Mouse (Mus musculus): ENCODE measurements around the gene Tmem115.
"Not testable (repeated sequence)": the region's sequence is repeated elsewhere in the genome, so short reads cannot be mapped to it uniquely, and the experiment has no call there.

Gene Tmem115

GRCm38 (mm10) chr9:107573774-107574173 lies 40.0 kb downstream of the Tmem115 start:
- not testable (repeated sequence) for DNase-seq

GRCm38 (mm10) chr9:107575579-107576356 lies 42.0 kb downstream of the Tmem115 start:
- DNase-seq = no peak

GRCm38 (mm10) chr9:107576357-107577107 lies 42.8 kb downstream of the Tmem115 start, which contains the start of gene Hyal1:
Hyal1 (plus strand) TSS chr9:107576927.
- DNase-seq = peak; percentile 68

- DNase-seq = no peak
These were observed 44.1 kb downstream of the Tmem115 start for GRCm38 (mm10) chr9:107577871-107578270.

GRCm38 (mm10) chr9:107578587-107578986 lies 44.8 kb downstream of the Tmem115 start, which contains the start of gene Naa80:
Naa80 (plus strand) TSS chr9:107578887.
- no peak for DNase-seq

- no peak for DNase-seq
These were observed 45.5 kb downstream of the Tmem115 start for GRCm38 (mm10) chr9:107579023-107579900.

- peak; percentile 75 for DNase-seq
These were observed 47.0 kb downstream of the Tmem115 start, which contains the start of gene Hyal3 for GRCm38 (mm10) chr9:107580501-107581317. Hyal3 (plus strand) TSS chr9:107580818.

- DNase-seq = no peak
These were observed 47.8 kb downstream of the Tmem115 start for GRCm38 (mm10) chr9:107581584-107581983.

- DNase-seq = no peak
These were observed 48.8 kb downstream of the Tmem115 start for GRCm38 (mm10) chr9:107582509-107583062.

GRCm38 (mm10) chr9:107583174-107583573 lies 49.4 kb downstream of the Tmem115 start:
- DNase-seq = no peak

GRCm38 (mm10) chr9:107586504-107586903 lies 52.8 kb downstream of the Tmem115 start:
- DNase-seq = no peak

- peak; percentile 91 for DNase-seq
These were observed 53.5 kb downstream of the Tmem115 start, which contains the start of gene Ifrd2 for GRCm38 (mm10) chr9:107586974-107587832. Ifrd2 (plus strand) TSS chr9:107587642.

- DNase-seq = peak; percentile 42
These were observed 54.3 kb downstream of the Tmem115 start for GRCm38 (mm10) chr9:107587833-107588639.
